In the genomic region with DNA sequence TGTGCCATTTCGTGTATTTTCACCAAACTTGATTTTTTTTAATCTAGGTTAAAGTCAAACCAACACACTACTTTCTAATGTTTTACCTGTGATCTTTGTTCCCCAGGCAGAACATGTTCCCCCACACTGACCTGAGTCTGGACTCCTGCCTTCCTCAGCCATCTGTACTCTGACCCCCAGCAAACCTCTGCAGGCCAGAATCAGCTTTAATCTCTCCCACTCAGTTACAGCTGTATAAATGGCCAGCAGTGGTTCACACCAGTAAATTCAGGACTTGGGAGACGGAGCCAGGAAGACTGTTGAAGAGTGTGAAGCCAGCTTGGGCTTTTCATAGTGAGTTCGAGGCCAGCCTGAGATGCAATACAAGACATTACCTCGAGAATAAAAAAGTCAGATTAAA, we compare ENCODE assay signal across 16 mouse cellular contexts.
DNase-seq lines count a peak whose midpoint lies in the region; ATAC-seq and TF ChIP-seq lines count a peak whose summit lies in the region.
"Had no signal": no experiment of that assay in that cellular context is flagged by ENCODE, and none has a peak within 500 bp of the region (broad histone marks: within the 10 kb centered on the region; RNA-seq: fewer than 3 reads in every experiment).

No protein-coding gene starts in this region.

- intact Hi-C loops in heart, postnatal 14 days (cut with DNase I) = no loop called here

- H3K27me3 ChIP-seq in heart, postnatal 0 days (ENCODE audit: control insufficient read depth, insufficient read depth, low read length) = no peaks in the 10 kb centered on the region
- H3K27me3 ChIP-seq in embryonic facial prominence, embryonic 10.5 days (replicated peaks; ENCODE audit: low read depth, poor library complexity, severe bottlenecking) = no peaks in the 10 kb centered on the region
- no peaks in the 10 kb centered on the region for H3K27me3 ChIP-seq in intestine, embryonic 16.5 days (replicated peaks; ENCODE audit: control insufficient read depth, insufficient read depth, low read length)
- H3K27me3 ChIP-seq in limb, embryonic 15.5 days = no peaks in the 10 kb centered on the region
- H3K27me3 ChIP-seq: heart, embryonic 15.5 days; Patski had no signal

- DNase-seq in heart, postnatal 0 days (ENCODE audit: low spot score) = no peak
- no peak for DNase-seq in heart, postnatal 14 days
- DNase-seq in embryonic facial prominence, embryonic 10.5 days (ENCODE audit: low spot score) = peak; percentile 23
- DNase-seq in urinary bladder, postnatal 4 days (ENCODE audit: low spot score in 2 of 2) = no peak
- DNase-seq in embryo, embryonic 10 days (ENCODE audit: low spot score) = no peak
- DNase-seq: adrenal gland, postnatal 14 days; cerebellum, adult 11-12 months; lung, postnatal 4 days; thymus, postnatal 4 days had no signal

- no peak overlapping the region for H3K4me3 ChIP-seq in heart, postnatal 0 days (ENCODE audit: low read depth, low read length)
- H3K4me3 ChIP-seq in embryonic facial prominence, embryonic 10.5 days = no peak overlapping the region
- no peak overlapping the region for H3K4me3 ChIP-seq in intestine, embryonic 16.5 days (ENCODE audit: low read length)
- no peak overlapping the region for H3K4me3 ChIP-seq in limb, embryonic 15.5 days
- H3K4me3 ChIP-seq: heart, embryonic 15.5 days had no signal

- TF ChIP-seq CTCF in heart, postnatal 0 days (IDR thresholded peaks at IDR 0.05; ENCODE audit: low read depth) = no peak

- 68% methylated on average over 4 of the region's 4 CpGs for WGBS in heart, postnatal 0 days
- 76% methylated on average over 4 of the region's 4 CpGs for WGBS in embryonic facial prominence, embryonic 10.5 days
- WGBS in intestine, embryonic 16.5 days = 71% methylated on average over 4 of the region's 4 CpGs
- 64% methylated on average over 4 of the region's 4 CpGs for WGBS in limb, embryonic 15.5 days

- peaks cover 36% of the 10 kb centered on the region for H3K4me1 ChIP-seq in heart, postnatal 0 days (ENCODE audit: control insufficient read depth, insufficient read depth)
- peaks cover 28% of the 10 kb centered on the region for H3K4me1 ChIP-seq in embryonic facial prominence, embryonic 10.5 days
- peaks cover 31% of the 10 kb centered on the region for H3K4me1 ChIP-seq in intestine, embryonic 16.5 days (ENCODE audit: control insufficient read depth, insufficient read depth, low read length)
- peaks cover 24% of the 10 kb centered on the region for H3K4me1 ChIP-seq in limb, embryonic 15.5 days

- 0 out of 2 replicates have a peak, but pooled peaks cover 3% of the 10 kb centered on the region for H3K36me3 ChIP-seq in heart, postnatal 0 days (replicated peaks; ENCODE audit: control insufficient read depth, insufficient read depth, low read length)
- H3K36me3 ChIP-seq in embryonic facial prominence, embryonic 10.5 days (replicated peaks) = no peaks in the 10 kb centered on the region
- H3K36me3 ChIP-seq in intestine, embryonic 16.5 days (ENCODE audit: control insufficient read depth, insufficient read depth, low read length) = no peaks in the 10 kb centered on the region
- H3K36me3 ChIP-seq in limb, embryonic 15.5 days = 0 out of 2 replicates have a peak, but pooled peaks cover 4% of the 10 kb centered on the region
- H3K36me3 ChIP-seq: heart, embryonic 15.5 days had no signal

- H3K4me2 ChIP-seq in heart, postnatal 0 days (ENCODE audit: low read depth, low read length) = no peak overlapping the region
- H3K4me2 ChIP-seq in intestine, embryonic 16.5 days (ENCODE audit: low read depth, low read length) = no peak overlapping the region
- no peak overlapping the region for H3K4me2 ChIP-seq in limb, embryonic 15.5 days
- H3K4me2 ChIP-seq: heart, embryonic 15.5 days had no signal

- peak overlapping the region; percentile 32; the same call in 1 of the 2 replicates for H3K27ac ChIP-seq in heart, postnatal 0 days (ENCODE audit: low read depth)
- no peak overlapping the region for H3K27ac ChIP-seq in embryonic facial prominence, embryonic 10.5 days (replicated peaks)
- peak overlapping the region; percentile 70 for H3K27ac ChIP-seq in intestine, embryonic 16.5 days (ENCODE audit: low read length)
- H3K27ac ChIP-seq in limb, embryonic 15.5 days = peak overlapping the region; percentile 73
- H3K27ac ChIP-seq: heart, embryonic 15.5 days; left cerebral cortex, adult 2 months had no signal

- no peak overlapping the region for H3K9ac ChIP-seq in heart, postnatal 0 days (replicated peaks; ENCODE audit: low read depth, low read length)
- H3K9ac ChIP-seq in intestine, embryonic 16.5 days (ENCODE audit: low read depth, low read length) = no peak overlapping the region
- no peak overlapping the region for H3K9ac ChIP-seq in limb, embryonic 15.5 days
- H3K9ac ChIP-seq: forebrain, postnatal 0 days; heart, embryonic 15.5 days had no signal

- no peaks in the 10 kb centered on the region for H3K9me3 ChIP-seq in heart, postnatal 0 days (replicated peaks; ENCODE audit: control insufficient read depth, low read length)
- H3K9me3 ChIP-seq in embryonic facial prominence, embryonic 10.5 days = no peaks in the 10 kb centered on the region
- H3K9me3 ChIP-seq in intestine, embryonic 16.5 days (ENCODE audit: control insufficient read depth, low read length) = no peaks in the 10 kb centered on the region
- no peaks in the 10 kb centered on the region for H3K9me3 ChIP-seq in limb, embryonic 15.5 days
- H3K9me3 ChIP-seq: heart, embryonic 15.5 days had no signal

- no peak for TF ChIP-seq EP300 in heart, postnatal 0 days (IDR thresholded peaks at IDR 0.05; ENCODE audit: low read depth)

- no peak for ATAC-seq in heart, postnatal 0 days (ENCODE audit: insufficient read depth, low read depth)
- ATAC-seq in intestine, embryonic 16.5 days = peak; percentile 87
- ATAC-seq in limb, embryonic 15.5 days (ENCODE audit: insufficient number of reproducible peaks, low FRiP score, low TSS enrichment, low read depth) = no peak
- no peak for ATAC-seq in activated CD4-positive, CD25-positive, alpha-beta regulatory T cell, adult 4 months
- ATAC-seq: Patski had no signal
